Mouse (Mus musculus) urinary bladder, postnatal 0 days (tissue): ENCODE results near the gene Cdc25b. TPM values are rescaled to one million over a fixed set of nuclear protein-coding genes. Genes with fewer than 3 reads are reported as not detected.

Experiments
- polyA plus RNA-seq: library from polyadenylated mRNA; unstranded; fragments of >200 nt; fragmentation: Nextera tagmentation; extraction: Ambion mirVana; gene quantifications from 2 replicates; pipeline ENCODE4 v1.2.1, GENCODE M21; 2015

Gene Cdc25b
- polyA plus RNA-seq: 19.0 and 21.6 TPM in 2 replicates

GRCm38 (mm10) chr2:131186771-131187601, at the start of gene Cdc25b, which contains the start of gene Spef1:
Gene Cdc25b, plus strand, starts transcription at chr2:131186949.
Gene Spef1, minus strand, starts transcription at chr2:131187282.

GRCm38 (mm10) chr2:131159938-131160581, 26.7 kb upstream of the Cdc25b start, which contains the start of gene 1700037H04Rik:
Gene 1700037H04Rik, minus strand, starts transcription at chr2:131160081.

GRCm38 (mm10) chr2:131179990-131180587, 6.7 kb upstream of the Cdc25b start, which contains the start of gene Cenpb:
Gene Cenpb, minus strand, starts transcription at chr2:131180067.

GRCm38 (mm10) chr2:131206778-131207177, 20.0 kb downstream of the Cdc25b start, which contains the start of gene Ap5s1:
Gene Ap5s1, plus strand, starts transcription at chr2:131207078.

GRCm38 (mm10) chr2:131233307-131234126, 46.8 kb downstream of the Cdc25b start, which contains the start of gene Mavs:
Gene Mavs, plus strand, starts transcription at chr2:131234063.

Other genes with a start within 250 kb of the Cdc25b start
- 88.3 and 99.6 TPM in 2 replicates for gene Gfra4, start 143.9 kb upstream of the Cdc25b start, polyA plus RNA-seq
- 77.8 and 88.7 TPM in 2 replicates for gene Adam33, start 123.1 kb upstream of the Cdc25b start, polyA plus RNA-seq
- gene Siglec1, start 100.2 kb upstream of the Cdc25b start, polyA plus RNA-seq: 1.4 and 2.6 TPM in 2 replicates
- 9.5 and 10.1 TPM in 2 replicates for gene Hspa12b, start 59.7 kb upstream of the Cdc25b start, polyA plus RNA-seq
- gene Gm11037, start 53.5 kb upstream of the Cdc25b start, polyA plus RNA-seq: not detected in 2 replicates
- gene 1700037H04Rik, start 26.9 kb upstream of the Cdc25b start, polyA plus RNA-seq: 39.0 and 42.4 TPM in 2 replicates
- gene Cenpb, start 6.9 kb upstream of the Cdc25b start, polyA plus RNA-seq: 14.9 and 15.0 TPM in 2 replicates
- 2.2 and 2.6 TPM in 2 replicates for gene Spef1, start 333 bp downstream of the Cdc25b start, polyA plus RNA-seq
- 20.5 and 22.4 TPM in 2 replicates for gene Ap5s1, start 20.1 kb downstream of the Cdc25b start, polyA plus RNA-seq
- 17.7 and 17.9 TPM in 2 replicates for gene Mavs, start 47.1 kb downstream of the Cdc25b start, polyA plus RNA-seq
- 25.2 and 30.5 TPM in 2 replicates for gene Pank2, start 75.5 kb downstream of the Cdc25b start, polyA plus RNA-seq
- gene Rnf24, start 165.9 kb downstream of the Cdc25b start, polyA plus RNA-seq: 1.5 and 1.9 TPM in 2 replicates